Mouse (Mus musculus) hematopoietic stem cell, adult 5-6 weeks (primary cell): ENCODE results near the gene Hdac11. TPM values are rescaled to one million over a fixed set of nuclear protein-coding genes. Genes with fewer than 3 reads are reported as not detected.
A peak's percentile ranks its signal among the peaks of the same experiment; 100 is the strongest.
"Not testable (repeated sequence)": the region's sequence is repeated elsewhere in the genome, so short reads cannot be mapped to it uniquely, and the experiment has no call there.

Experiments
- ATAC-seq, 2 experiments: fragments of 125-278 bp in 1 of 2; replicated peaks in 1 of 2; 2 replicates each; pipeline ENCODE4 v1.8.0; 2016 to 2017; ENCODE audit warnings: inconsistent platforms in 2 of 2, mild to moderate bottlenecking in 2 of 2, moderate number of reproducible peaks in 2 of 2, low read depth in 1 of 2, moderate TSS enrichment in 1 of 2; ENCODE audit not compliant: low FRiP score in 2 of 2, poor library complexity in 2 of 2, severe bottlenecking in 2 of 2, insufficient read depth in 1 of 2, low TSS enrichment in 1 of 2
- total RNA-seq: library from RNA; stranded (forward); fragments of 172-1452, 232-1000 nt; gene quantifications from 2 replicates; pipeline ENCODE4 v1.2.3, GENCODE M21; 2017

Gene Hdac11
- total RNA-seq = 6.4 and 11.7 TPM in 2 replicates

GRCm38 (mm10) chr6:91156554-91157236, at the start of gene Hdac11:
Gene Hdac11, plus strand, starts transcription at chr6:91156665.
- ATAC-seq = peak; percentile 90 to 95

- no peak for ATAC-seq
Measured at GRCm38 (mm10) chr6:91108301-91108916, 48.1 kb upstream of the Hdac11 start.

GRCm38 (mm10) chr6:91108917-91109450, 47.5 kb upstream of the Hdac11 start:
- no peak; a peak in 1 of 4 replicates for ATAC-seq

- ATAC-seq = no peak
Measured at GRCm38 (mm10) chr6:91109489-91109888, 47.0 kb upstream of the Hdac11 start.

GRCm38 (mm10) chr6:91110323-91111020, 46.0 kb upstream of the Hdac11 start:
- ATAC-seq = peak; percentile 59 to 65

GRCm38 (mm10) chr6:91111141-91111953, 45.1 kb upstream of the Hdac11 start:
- ATAC-seq = peak; percentile 6 to 18; a peak in 1 of 4 replicates

- ATAC-seq = no peak
Measured at GRCm38 (mm10) chr6:91111954-91112252, 44.6 kb upstream of the Hdac11 start.

- ATAC-seq = no peak
Measured at GRCm38 (mm10) chr6:91114716-91115115, 41.7 kb upstream of the Hdac11 start.

- ATAC-seq = no peak
Measured at GRCm38 (mm10) chr6:91115158-91115557, 41.3 kb upstream of the Hdac11 start.

- ATAC-seq = no peak
Measured at GRCm38 (mm10) chr6:91115863-91116243, 40.6 kb upstream of the Hdac11 start.

- ATAC-seq = peak; percentile 88 to 91
Measured at GRCm38 (mm10) chr6:91116244-91117145, 40.0 kb upstream of the Hdac11 start, which contains the start of gene Nup210. Gene Nup210, minus strand, starts transcription at chr6:91116829.

- ATAC-seq = 0 out of 4 replicates have a peak, but pooled peaks of 1 of the 2 experiments have one; percentile 15
Measured at GRCm38 (mm10) chr6:91117149-91117548, 39.3 kb upstream of the Hdac11 start.

- ATAC-seq = no peak
Measured at GRCm38 (mm10) chr6:91118526-91118925, 37.9 kb upstream of the Hdac11 start.

- ATAC-seq = no peak
Measured at GRCm38 (mm10) chr6:91120206-91120605, 36.3 kb upstream of the Hdac11 start.

GRCm38 (mm10) chr6:91121089-91121488, 35.4 kb upstream of the Hdac11 start:
- not testable (repeated sequence) for ATAC-seq

- no peak for ATAC-seq
Measured at GRCm38 (mm10) chr6:91123453-91123852, 33.0 kb upstream of the Hdac11 start.
